Mouse (Mus musculus): ENCODE measurements around the gene Prox1.

DNA sequence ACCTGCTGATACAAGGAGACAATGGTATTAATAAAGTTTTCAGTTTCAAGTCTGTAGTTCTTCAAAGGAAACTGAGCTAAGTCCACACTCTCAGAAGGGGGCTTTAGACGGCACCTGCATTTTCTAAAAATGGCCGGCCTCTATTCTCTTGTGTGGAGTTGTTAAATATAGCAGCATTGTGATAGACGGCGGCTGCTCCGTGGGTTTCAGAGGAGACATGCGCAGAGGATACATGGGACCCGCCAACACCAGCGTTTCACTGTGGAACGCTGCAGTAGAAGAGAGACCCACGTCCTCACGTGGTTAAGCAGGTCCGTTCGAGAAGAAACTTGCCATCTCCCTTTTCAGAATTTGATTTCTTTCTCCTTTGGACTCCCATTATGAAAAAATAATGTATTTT is 47.1 kb downstream of the Prox1 start:
- no peak for TF ChIP-seq POLR2A (IDR thresholded peaks at IDR 0.05; ENCODE audit: borderline replicate concordance, low read depth, low read length)
- no peak for TF ChIP-seq CTCF (IDR thresholded peaks at IDR 0.05; ENCODE audit: low read depth, low read length)

Measured in bone marrow macrophage, adult 2 months (primary cell).